Mouse (Mus musculus) hindbrain, embryonic 16.5 days (tissue): ENCODE data around the gene Unc79. TPM values are rescaled to one million over a fixed set of nuclear protein-coding genes. Genes with fewer than 3 reads are reported as not detected.

Experiments used
- ATAC-seq: fragments of 200-750 bp; cut with Nextera tagmentation; 2 replicates; pipeline ENCODE4 v1.8.0; 2017; ENCODE audit warnings: moderate TSS enrichment, moderate library complexity
- H3K27ac ChIP-seq: fragments of 300-500 bp; sonication (generic); 2 replicates; pipeline ENCODE4 v1.5.1; 2014; ENCODE audit warnings: low read depth, mild to moderate bottlenecking, control low read depth, low read length, moderate library complexity
- H3K27me3 ChIP-seq: fragments of 300-500 bp; sonication (generic); replicated peaks from 2 replicates; pipeline ENCODE4 v1.6.1; 2014; ENCODE audit warnings: low read length; ENCODE audit not compliant: control insufficient read depth, insufficient read depth
- H3K36me3 ChIP-seq: fragments of 300-500 bp; sonication (generic); 2 replicates; pipeline ENCODE4 v1.6.1; 2014; ENCODE audit warnings: mild to moderate bottlenecking, low read length, moderate library complexity, mixed read lengths; ENCODE audit not compliant: control insufficient read depth, insufficient read depth
- H3K4me1 ChIP-seq: fragments of 300-500 bp; sonication (generic); 2 replicates; pipeline ENCODE4 v1.6.1; 2014; ENCODE audit warnings: low read depth, low read length; ENCODE audit not compliant: control insufficient read depth, insufficient read depth
- H3K4me2 ChIP-seq: fragments of 300-500 bp; sonication (generic); 2 replicates; pipeline ENCODE4 v1.6.1; 2014; ENCODE audit warnings: mild to moderate bottlenecking, low read length, control low read depth, moderate library complexity
- H3K4me3 ChIP-seq: fragments of 300-500 bp; sonication (generic); 2 replicates; pipeline ENCODE4 v1.5.1; 2014; ENCODE audit warnings: mild to moderate bottlenecking, low read length, control low read depth, moderate library complexity
- H3K9ac ChIP-seq: fragments of 300-500 bp; sonication (generic); 2 replicates; pipeline ENCODE4 v1.6.1; 2014; ENCODE audit warnings: low read depth, mild to moderate bottlenecking, control low read depth, low read length, moderate library complexity
- H3K9me3 ChIP-seq: fragments of 300-500 bp; sonication (generic); 2 replicates; pipeline ENCODE4 v1.6.1; 2014; ENCODE audit warnings: mild to moderate bottlenecking, low read length, moderate library complexity; ENCODE audit not compliant: control insufficient read depth
- WGBS: fragments of 180-500 bp; shearing (Covaris S2); extraction: QIAGEN DNeasy Blood & Tissue Kit; methylation state at CpG from one replicate; pipeline ENCODE4 v1.1.7; 2014; 5-methylcytosine and 5-hydroxymethylcytosine counted together
- polyA plus RNA-seq: library from polyadenylated mRNA; unstranded; fragments of >200 nt; fragmentation: Nextera tagmentation; extraction: Ambion mirVana; gene quantifications from 2 replicates; pipeline ENCODE4 v1.2.1, GENCODE M21; 2015

Gene Unc79
- polyA plus RNA-seq, 1 experiment from 2014 or later = 6.2 TPM

- no peak for ATAC-seq
- 31% methylated on average over 4 of the region's 4 CpGs for WGBS
- no peak overlapping the region for H3K27ac ChIP-seq
- peaks cover 2% of the 10 kb centered on the region; the same call in 1 of the 2 replicates for H3K4me1 ChIP-seq
- H3K36me3 ChIP-seq = no peaks in the 10 kb centered on the region
- no peaks in the 10 kb centered on the region for H3K27me3 ChIP-seq
- H3K9me3 ChIP-seq = no peaks in the 10 kb centered on the region
- H3K9ac ChIP-seq = no peak overlapping the region
- no peak overlapping the region for H3K4me2 ChIP-seq
- no peak overlapping the region for H3K4me3 ChIP-seq
Measured at GRCm38 (mm10) chr12:103008491-103008890, 59.8 kb downstream of the Unc79 start.

GRCm38 (mm10) chr12:103018161-103018560, 69.5 kb downstream of the Unc79 start:
- no peak for ATAC-seq
- H3K9me3 ChIP-seq = no peaks in the 10 kb centered on the region
- no peak overlapping the region for H3K9ac ChIP-seq
- no peak overlapping the region for H3K4me3 ChIP-seq
- no peak overlapping the region for H3K27ac ChIP-seq
- no peaks in the 10 kb centered on the region for H3K4me1 ChIP-seq
- H3K4me2 ChIP-seq = no peak overlapping the region
- H3K27me3 ChIP-seq = no peaks in the 10 kb centered on the region
- H3K36me3 ChIP-seq = peaks cover 10% of the 10 kb centered on the region
- WGBS = 92% methylated on average over 12 of the region's 12 CpGs

- WGBS = 85% methylated on average over 5 of the region's 5 CpGs
- Histone ChIP-seq H3K4me3 (no peak overlapping the region), H3K4me2 (no peak overlapping the region), H3K27me3 (no peaks in the 10 kb centered on the region), H3K36me3 (no peaks in the 10 kb centered on the region), H3K9me3 (no peaks in the 10 kb centered on the region), H3K9ac (no peak overlapping the region), H3K4me1 (no peaks in the 10 kb centered on the region), H3K27ac (no peak overlapping the region)
- ATAC-seq = no peak
Measured at GRCm38 (mm10) chr12:103036692-103037091, 88.0 kb downstream of the Unc79 start.

GRCm38 (mm10) chr12:103039332-103039731, 90.7 kb downstream of the Unc79 start:
- Histone ChIP-seq H3K4me2 (no peak overlapping the region), H3K27me3 (no peaks in the 10 kb centered on the region), H3K27ac (no peak overlapping the region), H3K9ac (no peak overlapping the region), H3K4me1 (no peaks in the 10 kb centered on the region), H3K4me3 (no peak overlapping the region), H3K9me3 (no peaks in the 10 kb centered on the region), H3K36me3 (peaks cover 9% of the 10 kb centered on the region)
- WGBS = 72% methylated on average over 10 of the region's 10 CpGs
- ATAC-seq = no peak

- 80% methylated on average over 2 of the region's 2 CpGs for WGBS
- H3K27me3 ChIP-seq = no peaks in the 10 kb centered on the region
- H3K9ac ChIP-seq = no peak overlapping the region
- no peaks in the 10 kb centered on the region for H3K9me3 ChIP-seq
- H3K4me1 ChIP-seq = no peaks in the 10 kb centered on the region
- peaks cover 9% of the 10 kb centered on the region for H3K36me3 ChIP-seq
- no peak overlapping the region for H3K27ac ChIP-seq
- no peak overlapping the region for H3K4me2 ChIP-seq
- ATAC-seq = peak; percentile 77; the same call in 1 of the 2 replicates
- no peak overlapping the region for H3K4me3 ChIP-seq
Measured at GRCm38 (mm10) chr12:103040136-103040535, 91.5 kb downstream of the Unc79 start.

GRCm38 (mm10) chr12:103041401-103041800, 92.7 kb downstream of the Unc79 start:
- H3K4me2 ChIP-seq = no peak overlapping the region
- H3K27me3 ChIP-seq = no peaks in the 10 kb centered on the region
- H3K4me1 ChIP-seq = no peaks in the 10 kb centered on the region
- no peak overlapping the region for H3K9ac ChIP-seq
- WGBS = 89% methylated on average over 3 of the region's 3 CpGs
- ATAC-seq = no peak
- H3K27ac ChIP-seq = no peak overlapping the region
- H3K9me3 ChIP-seq = no peaks in the 10 kb centered on the region
- peaks cover 9% of the 10 kb centered on the region for H3K36me3 ChIP-seq
- H3K4me3 ChIP-seq = no peak overlapping the region

GRCm38 (mm10) chr12:103042711-103043110, 94.1 kb downstream of the Unc79 start:
- no peak overlapping the region for H3K9ac ChIP-seq
- no peaks in the 10 kb centered on the region for H3K4me1 ChIP-seq
- H3K9me3 ChIP-seq = no peaks in the 10 kb centered on the region
- WGBS = 80% methylated on average over 5 of the region's 5 CpGs
- ATAC-seq = no peak
- no peak overlapping the region for H3K4me3 ChIP-seq
- no peaks in the 10 kb centered on the region for H3K27me3 ChIP-seq
- no peak overlapping the region for H3K4me2 ChIP-seq
- peaks cover 9% of the 10 kb centered on the region for H3K36me3 ChIP-seq
- H3K27ac ChIP-seq = no peak overlapping the region

- H3K27ac ChIP-seq = no peak overlapping the region
- H3K4me1 ChIP-seq = no peaks in the 10 kb centered on the region
- no peak overlapping the region for H3K4me2 ChIP-seq
- WGBS = 63% methylated on average over 4 of the region's 4 CpGs
- H3K9ac ChIP-seq = no peak overlapping the region
- peaks cover 11% of the 10 kb centered on the region for H3K36me3 ChIP-seq
- H3K9me3 ChIP-seq = no peaks in the 10 kb centered on the region
- ATAC-seq = no peak
- no peak overlapping the region for H3K4me3 ChIP-seq
- H3K27me3 ChIP-seq = no peaks in the 10 kb centered on the region
Measured at GRCm38 (mm10) chr12:103044422-103044821, 95.8 kb downstream of the Unc79 start.

- no peak overlapping the region for H3K9ac ChIP-seq
- H3K27me3 ChIP-seq = no peaks in the 10 kb centered on the region
- no peaks in the 10 kb centered on the region for H3K9me3 ChIP-seq
- H3K4me2 ChIP-seq = no peak overlapping the region
- H3K36me3 ChIP-seq = peaks cover 7% of the 10 kb centered on the region; the same call in 1 of the 2 replicates
- no peak overlapping the region for H3K4me3 ChIP-seq
- 90% methylated on average over 12 of the region's 12 CpGs for WGBS
- H3K27ac ChIP-seq = no peak overlapping the region
- H3K4me1 ChIP-seq = no peaks in the 10 kb centered on the region
- no peak for ATAC-seq
Measured at GRCm38 (mm10) chr12:103049865-103050264, 101.2 kb downstream of the Unc79 start.
